Mouse (Mus musculus): ENCODE data around the gene C1qtnf12. TPM values are rescaled to one million over a fixed set of nuclear protein-coding genes. Genes with fewer than 3 reads are reported as not detected.

C1qtnf12 gene
- polyA plus RNA-seq (2015; fragmentation: Nextera tagmentation; extraction: Ambion mirVana) = 23.1 and 28.9 TPM in 2 replicates

DNA sequence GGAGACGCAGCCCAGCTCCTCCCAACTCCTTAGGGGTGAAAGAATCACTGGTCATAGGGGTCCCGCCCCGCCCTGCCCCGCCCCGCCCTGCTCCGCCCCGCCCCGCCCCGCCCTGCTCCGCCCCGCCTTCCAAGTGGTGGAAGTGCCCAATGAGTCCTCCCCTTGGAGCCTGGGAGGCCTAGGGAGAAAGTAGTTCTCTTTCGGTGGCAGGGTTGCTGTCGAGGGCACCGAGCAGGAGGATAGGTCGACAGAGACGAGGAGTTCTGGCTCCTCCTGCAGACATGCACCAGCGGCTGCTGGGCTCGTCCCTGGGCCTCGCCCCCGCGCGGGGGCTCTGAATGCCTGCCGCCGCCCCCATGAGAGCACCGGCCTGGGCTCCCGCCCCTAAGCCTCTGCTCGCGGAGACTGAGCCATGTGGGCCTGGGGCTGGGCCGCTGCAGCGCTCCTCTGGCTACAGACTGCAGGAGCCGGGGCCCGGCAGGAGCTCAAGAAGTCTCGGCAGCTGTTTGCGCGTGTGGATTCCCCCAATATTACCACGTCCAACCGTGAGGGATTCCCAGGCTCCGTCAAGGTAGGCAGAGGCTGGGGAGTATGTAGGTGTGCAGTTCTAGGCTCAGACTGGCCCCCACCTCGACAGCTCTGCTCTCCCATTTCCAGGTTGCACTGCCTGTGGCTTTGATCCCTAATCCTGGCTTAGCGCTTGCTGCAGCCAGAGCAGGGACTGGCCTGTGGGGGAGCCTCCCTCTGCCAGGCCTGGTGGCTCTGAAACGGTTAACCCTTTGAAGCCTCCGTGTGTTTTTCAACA is at the start of gene C1qtnf12:
Gene C1qtnf12, plus strand, starts transcription at position 152 of the 805 bp plus-strand sequence.
- Histone ChIP-seq H3K4me1 (ENCODE audit: control insufficient read depth, insufficient read depth, low read length) (peaks cover 12% of the 10 kb centered on the region), H3K9ac (ENCODE audit: low read length) (peak within 1 kb of the TSS; percentile 85), H3K4me2 (ENCODE audit: low read depth, low read length) (peak within 1 kb of the TSS; percentile 98), H3K9me3 (replicated peaks; ENCODE audit: control insufficient read depth, low read length) (no peaks in the 10 kb centered on the region), H3K4me3 (ENCODE audit: low read length) (peak within 1 kb of the TSS; percentile 68), H3K36me3 (ENCODE audit: control insufficient read depth, insufficient read depth) (peaks cover 15% of the 10 kb centered on the region), H3K27me3 (ENCODE audit: control insufficient read depth, insufficient read depth, low read length) (no peaks in the 10 kb centered on the region), H3K27ac (ENCODE audit: low read length) (peak within 1 kb of the TSS; percentile 57)
- WGBS = 1% methylated on average over 38 of the region's 42 CpGs
- ATAC-seq (replicated peaks; ENCODE audit: extremely low read depth, insufficient read depth, low FRiP score) = peak; percentile 85

DNA sequence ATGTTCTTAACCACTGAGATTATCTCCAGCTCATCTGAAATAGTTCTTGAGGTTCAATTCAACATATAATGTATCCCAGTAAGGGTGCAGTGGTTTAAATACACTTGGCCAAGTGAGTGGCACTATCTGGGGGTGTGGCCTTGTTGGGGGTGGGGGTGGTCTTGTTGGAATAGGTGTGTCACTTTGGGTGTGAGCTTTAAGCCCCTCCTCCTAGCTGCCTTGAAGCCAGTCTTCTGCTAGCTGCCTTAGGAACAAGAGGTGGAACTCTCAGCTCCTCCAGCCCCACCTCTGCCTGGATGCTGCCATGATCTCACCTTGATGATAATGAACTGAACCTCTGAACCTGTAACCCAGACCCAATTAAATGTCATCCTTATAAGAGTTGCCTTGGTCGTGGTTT is 30.1 kb upstream of the C1qtnf12 start:
- Histone ChIP-seq H3K27me3 (ENCODE audit: control insufficient read depth, insufficient read depth, low read length) (0 out of 2 replicates have a peak, but pooled peaks cover 5% of the 10 kb centered on the region), H3K4me2 (ENCODE audit: low read depth, low read length) (no peak overlapping the region), H3K9ac (ENCODE audit: low read length) (no peak overlapping the region), H3K4me1 (ENCODE audit: control insufficient read depth, insufficient read depth, low read length) (no peaks in the 10 kb centered on the region), H3K9me3 (replicated peaks; ENCODE audit: control insufficient read depth, low read length) (no peaks in the 10 kb centered on the region), H3K36me3 (ENCODE audit: control insufficient read depth, insufficient read depth) (no peaks in the 10 kb centered on the region), H3K27ac (ENCODE audit: low read length) (no peak overlapping the region), H3K4me3 (ENCODE audit: low read length) (no peak overlapping the region)
- WGBS = 51% methylated on average over 1 of the region's 1 CpGs
- ATAC-seq (replicated peaks; ENCODE audit: extremely low read depth, insufficient read depth, low FRiP score) = no peak

DNA sequence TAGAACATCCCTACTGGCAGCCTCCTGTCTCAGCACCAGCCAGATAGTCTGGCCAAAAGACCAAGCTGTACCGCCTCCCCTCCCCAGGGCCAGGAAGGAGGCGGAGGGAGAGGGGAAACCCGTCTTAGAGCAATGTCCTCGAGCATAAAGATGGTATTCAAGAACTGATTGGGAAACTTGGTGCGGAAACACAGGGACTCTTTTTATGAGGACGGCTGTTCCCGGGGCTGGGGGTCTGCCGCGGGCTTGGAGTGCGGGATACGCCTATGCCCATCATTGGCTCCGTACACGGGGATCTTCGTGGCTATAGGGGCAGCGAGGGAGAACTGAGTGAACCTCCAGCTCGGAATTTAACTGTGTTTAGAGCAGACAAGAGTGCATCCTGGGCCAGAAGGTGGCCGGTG is 19.1 kb upstream of the C1qtnf12 start:
- WGBS = 2% methylated on average over 17 of the region's 17 CpGs
- peak; percentile 16 for ATAC-seq (replicated peaks; ENCODE audit: extremely low read depth, insufficient read depth, low FRiP score)
- Histone ChIP-seq H3K4me3 (ENCODE audit: low read length) (peak overlapping the region; percentile 97), H3K27me3 (ENCODE audit: control insufficient read depth, insufficient read depth, low read length) (no peaks in the 10 kb centered on the region), H3K9ac (ENCODE audit: low read length) (peak overlapping the region; percentile 97), H3K4me2 (ENCODE audit: low read depth, low read length) (peak overlapping the region; percentile 81), H3K36me3 (ENCODE audit: control insufficient read depth, insufficient read depth) (peaks cover under 1% of the 10 kb centered on the region; the same call in 1 of the 2 replicates), H3K27ac (ENCODE audit: low read length) (peak overlapping the region; percentile 89), H3K9me3 (replicated peaks; ENCODE audit: control insufficient read depth, low read length) (no peaks in the 10 kb centered on the region), H3K4me1 (ENCODE audit: control insufficient read depth, insufficient read depth, low read length) (peaks cover 16% of the 10 kb centered on the region)

DNA sequence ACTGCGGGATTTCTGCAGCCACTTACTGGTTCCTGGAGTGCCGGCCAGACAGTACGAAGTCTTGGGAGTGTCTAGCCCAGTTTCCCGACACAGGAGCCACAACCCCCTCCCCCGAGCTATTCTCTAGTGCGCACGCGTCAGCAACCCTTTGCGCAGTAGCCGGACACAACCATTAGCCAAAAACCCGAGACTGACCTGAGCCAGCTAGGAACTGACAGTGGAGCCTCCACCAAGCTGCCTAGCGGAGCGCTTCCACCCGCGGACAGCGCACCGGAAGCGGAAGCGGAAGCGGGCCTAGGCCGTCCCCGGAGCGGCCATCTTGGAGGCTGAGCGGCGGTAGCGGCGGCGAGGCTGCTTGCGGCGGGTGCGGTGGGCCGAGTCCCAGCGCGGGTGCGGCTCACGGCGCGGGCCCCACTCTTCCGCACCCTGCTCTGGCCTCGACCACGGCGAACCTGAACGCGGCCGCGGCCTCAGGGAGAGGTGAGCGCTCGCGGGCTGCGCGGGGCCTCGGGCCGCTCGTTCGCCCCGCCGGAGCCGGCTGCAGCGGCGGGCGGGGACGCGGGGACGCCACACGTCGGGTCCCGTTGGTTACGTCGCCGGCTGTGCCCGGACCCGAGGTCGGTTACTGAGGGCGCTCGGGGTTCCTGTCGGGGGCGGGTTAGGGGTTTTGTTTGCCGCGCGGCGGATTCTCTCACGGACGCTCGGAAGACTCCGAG is 18.4 kb upstream of the C1qtnf12 start, which contains the start of gene Ube2j2:
Gene Ube2j2, plus strand, starts transcription at position 298 of the 716 bp plus-strand sequence.
- Histone ChIP-seq H3K4me2 (ENCODE audit: low read depth, low read length) (peak within 1 kb of the TSS; percentile 99), H3K9ac (ENCODE audit: low read length) (peak within 1 kb of the TSS; percentile 97), H3K4me1 (ENCODE audit: control insufficient read depth, insufficient read depth, low read length) (peaks cover 16% of the 10 kb centered on the region), H3K27ac (ENCODE audit: low read length) (peak within 1 kb of the TSS; percentile 89), H3K27me3 (ENCODE audit: control insufficient read depth, insufficient read depth, low read length) (no peaks in the 10 kb centered on the region), H3K4me3 (ENCODE audit: low read length) (peak within 1 kb of the TSS; percentile 97), H3K36me3 (ENCODE audit: control insufficient read depth, insufficient read depth) (peaks cover 5% of the 10 kb centered on the region; the same call in 1 of the 2 replicates), H3K9me3 (replicated peaks; ENCODE audit: control insufficient read depth, low read length) (no peaks in the 10 kb centered on the region)
- ATAC-seq (replicated peaks; ENCODE audit: extremely low read depth, insufficient read depth, low FRiP score) = peak; percentile 99
- under 1% methylated on average over 83 of the region's 85 CpGs for WGBS

DNA sequence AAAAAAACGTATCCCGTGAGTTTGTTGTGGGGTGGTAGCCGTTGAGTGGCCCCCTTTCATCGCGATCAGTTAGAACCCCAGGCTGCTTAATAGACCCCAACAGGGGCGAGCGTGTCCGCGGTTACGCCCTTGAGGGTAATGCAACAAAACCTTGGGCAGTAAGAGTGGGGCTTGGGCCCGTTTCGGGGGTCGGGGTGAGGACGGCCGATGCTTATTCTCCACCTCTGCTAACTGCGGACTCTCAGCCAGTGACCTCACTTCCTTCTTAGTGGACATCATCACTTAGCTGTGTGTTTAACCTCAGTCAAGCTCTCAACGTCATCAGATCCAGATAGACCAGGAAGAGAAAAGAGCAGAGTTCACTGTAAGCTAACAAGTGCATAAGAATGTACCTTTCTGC is 17.8 kb upstream of the C1qtnf12 start:
- Histone ChIP-seq H3K4me3 (ENCODE audit: low read length) (peak overlapping the region; percentile 97), H3K9me3 (replicated peaks; ENCODE audit: control insufficient read depth, low read length) (no peaks in the 10 kb centered on the region), H3K27ac (ENCODE audit: low read length) (peak overlapping the region; percentile 71), H3K9ac (ENCODE audit: low read length) (peak overlapping the region; percentile 97), H3K4me1 (ENCODE audit: control insufficient read depth, insufficient read depth, low read length) (peaks cover 16% of the 10 kb centered on the region), H3K4me2 (ENCODE audit: low read depth, low read length) (peak overlapping the region; percentile 99), H3K36me3 (ENCODE audit: control insufficient read depth, insufficient read depth) (peaks cover 9% of the 10 kb centered on the region), H3K27me3 (ENCODE audit: control insufficient read depth, insufficient read depth, low read length) (no peaks in the 10 kb centered on the region)
- WGBS = under 1% methylated on average over 17 of the region's 17 CpGs
- ATAC-seq (replicated peaks; ENCODE audit: extremely low read depth, insufficient read depth, low FRiP score) = no peak

DNA sequence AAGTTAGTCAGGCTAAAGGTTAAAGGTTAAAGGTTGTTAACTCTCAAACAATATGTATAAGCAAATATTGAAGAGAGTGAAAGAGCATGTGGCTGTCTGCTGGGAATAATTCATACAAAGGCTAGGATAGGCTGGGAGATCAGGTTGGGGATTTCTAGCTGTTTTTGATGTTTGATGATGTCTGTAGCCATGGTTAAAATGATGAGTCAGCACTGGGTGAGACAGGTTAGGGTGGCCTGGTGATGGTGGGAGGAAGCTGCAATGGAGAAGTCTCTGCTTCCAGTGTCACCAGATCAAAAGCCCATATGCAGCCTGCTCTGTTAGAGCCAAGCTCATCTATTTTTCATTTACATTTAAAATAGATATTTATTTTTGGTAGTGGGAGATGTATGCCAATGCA is 15.0 kb upstream of the C1qtnf12 start:
- Histone ChIP-seq H3K36me3 (ENCODE audit: control insufficient read depth, insufficient read depth) (peaks cover 34% of the 10 kb centered on the region), H3K9ac (ENCODE audit: low read length) (no peak overlapping the region), H3K27ac (ENCODE audit: low read length) (no peak overlapping the region), H3K9me3 (replicated peaks; ENCODE audit: control insufficient read depth, low read length) (no peaks in the 10 kb centered on the region), H3K27me3 (ENCODE audit: control insufficient read depth, insufficient read depth, low read length) (no peaks in the 10 kb centered on the region), H3K4me1 (ENCODE audit: control insufficient read depth, insufficient read depth, low read length) (peaks cover 16% of the 10 kb centered on the region), H3K4me2 (ENCODE audit: low read depth, low read length) (no peak overlapping the region), H3K4me3 (ENCODE audit: low read length) (no peak overlapping the region)
- ATAC-seq (replicated peaks; ENCODE audit: extremely low read depth, insufficient read depth, low FRiP score) = no peak

DNA sequence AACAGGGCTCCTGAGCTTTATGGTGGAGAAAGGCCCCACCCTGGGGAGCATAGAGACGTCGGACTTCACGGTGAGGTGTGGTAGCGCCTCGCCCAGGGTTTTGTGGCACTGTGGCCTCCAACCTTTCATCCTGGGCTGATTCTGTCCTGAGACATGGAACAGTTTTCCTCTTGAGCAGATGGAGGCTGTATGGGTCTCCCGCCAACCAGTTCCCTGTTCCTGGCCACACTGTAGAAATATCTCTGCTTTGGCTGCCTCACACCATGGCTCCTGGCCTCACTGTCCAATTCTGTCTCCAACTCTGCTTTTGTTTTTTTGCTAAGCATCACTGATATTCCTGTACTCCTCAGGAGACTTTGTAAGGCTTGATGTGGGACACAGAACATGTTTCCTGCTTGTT is 6.6 kb upstream of the C1qtnf12 start:
- H3K4me1 ChIP-seq (ENCODE audit: control insufficient read depth, insufficient read depth, low read length) = no peaks in the 10 kb centered on the region
- no peak overlapping the region for H3K27ac ChIP-seq (ENCODE audit: low read length)
- no peaks in the 10 kb centered on the region for H3K9me3 ChIP-seq (replicated peaks; ENCODE audit: control insufficient read depth, low read length)
- H3K36me3 ChIP-seq (ENCODE audit: control insufficient read depth, insufficient read depth) = peaks cover 40% of the 10 kb centered on the region
- no peaks in the 10 kb centered on the region for H3K27me3 ChIP-seq (ENCODE audit: control insufficient read depth, insufficient read depth, low read length)
- no peak overlapping the region for H3K4me3 ChIP-seq (ENCODE audit: low read length)
- no peak overlapping the region for H3K9ac ChIP-seq (ENCODE audit: low read length)
- WGBS = 97% methylated on average over 6 of the region's 6 CpGs
- no peak for ATAC-seq (replicated peaks; ENCODE audit: extremely low read depth, insufficient read depth, low FRiP score)
- no peak overlapping the region for H3K4me2 ChIP-seq (ENCODE audit: low read depth, low read length)

DNA sequence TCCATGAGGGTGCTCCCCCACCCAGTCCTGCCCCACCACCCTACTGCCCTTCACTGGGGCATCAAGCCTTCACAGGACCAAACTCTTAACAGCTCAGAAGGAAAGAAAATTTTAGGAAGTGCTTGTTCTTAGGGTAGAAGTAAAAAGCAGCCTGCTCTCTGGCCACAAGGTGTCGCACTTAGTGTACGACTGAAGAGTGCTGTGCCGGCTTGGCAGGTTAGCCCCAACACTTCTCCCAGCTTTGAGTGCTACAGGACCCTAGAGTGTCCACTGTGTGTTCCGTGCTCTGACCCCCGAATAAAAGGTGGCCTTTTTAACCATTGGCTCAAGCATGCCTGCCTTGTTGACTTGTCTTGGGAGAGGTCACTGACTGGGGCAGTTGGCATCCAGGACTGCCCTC is 2.8 kb upstream of the C1qtnf12 start:
- ATAC-seq (replicated peaks; ENCODE audit: extremely low read depth, insufficient read depth, low FRiP score) = peak; percentile 50; the same call in 1 of the 2 replicates
- H3K27me3 ChIP-seq (ENCODE audit: control insufficient read depth, insufficient read depth, low read length) = no peaks in the 10 kb centered on the region
- H3K4me3 ChIP-seq (ENCODE audit: low read length) = no peak overlapping the region
- peaks cover 12% of the 10 kb centered on the region for H3K4me1 ChIP-seq (ENCODE audit: control insufficient read depth, insufficient read depth, low read length)
- 12% methylated on average over 5 of the region's 5 CpGs for WGBS
- no peak overlapping the region for H3K27ac ChIP-seq (ENCODE audit: low read length)
- H3K36me3 ChIP-seq (ENCODE audit: control insufficient read depth, insufficient read depth) = peaks cover 19% of the 10 kb centered on the region
- no peak overlapping the region for H3K4me2 ChIP-seq (ENCODE audit: low read depth, low read length)
- no peaks in the 10 kb centered on the region for H3K9me3 ChIP-seq (replicated peaks; ENCODE audit: control insufficient read depth, low read length)
- H3K9ac ChIP-seq (ENCODE audit: low read length) = no peak overlapping the region

DNA sequence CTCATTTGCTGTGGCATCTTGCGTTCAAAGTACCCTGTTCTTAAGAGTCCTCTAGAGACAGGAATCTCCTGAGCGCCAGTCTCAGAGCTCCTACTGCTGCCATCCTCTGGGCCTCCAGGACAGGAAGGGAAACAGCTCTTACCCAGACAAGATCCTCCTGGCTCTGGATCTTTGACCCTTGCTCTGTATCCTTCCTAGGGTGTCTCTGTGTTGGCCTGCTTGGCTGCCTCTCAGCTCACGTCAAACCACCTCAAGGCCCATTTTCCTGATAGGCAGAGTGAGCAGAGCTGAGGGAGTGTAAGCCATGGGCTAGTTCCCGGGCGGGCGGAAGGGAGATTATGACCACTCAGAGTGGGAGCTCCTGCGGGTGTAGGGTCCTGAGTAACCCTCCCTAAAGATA is 988 bp downstream of the C1qtnf12 start:
- Histone ChIP-seq H3K27me3 (ENCODE audit: control insufficient read depth, insufficient read depth, low read length) (no peaks in the 10 kb centered on the region), H3K36me3 (ENCODE audit: control insufficient read depth, insufficient read depth) (peaks cover 10% of the 10 kb centered on the region), H3K9me3 (replicated peaks; ENCODE audit: control insufficient read depth, low read length) (no peaks in the 10 kb centered on the region), H3K9ac (ENCODE audit: low read length) (peak overlapping the region; percentile 85; the same call in 1 of the 2 replicates), H3K4me3 (ENCODE audit: low read length) (peak overlapping the region; percentile 68), H3K4me2 (ENCODE audit: low read depth, low read length) (peak overlapping the region; percentile 98), H3K4me1 (ENCODE audit: control insufficient read depth, insufficient read depth, low read length) (peaks cover 12% of the 10 kb centered on the region), H3K27ac (ENCODE audit: low read length) (no peak overlapping the region)
- WGBS = 60% methylated on average over 7 of the region's 7 CpGs
- ATAC-seq (replicated peaks; ENCODE audit: extremely low read depth, insufficient read depth, low FRiP score) = no peak

All from heart, embryonic 16.5 days (tissue).